Mouse (Mus musculus) brain, embryonic 18.5 days (tissue): Measurements from ENCODE around the gene Rarg.
A peak's percentile ranks its signal among the peaks of the same experiment; 100 is the strongest.

Source experiments
- DNase-seq: peaks from one replicate; pipeline ENCODE4 v3.0.0-alpha.2; 2012; ENCODE audit warnings: low read depth, low spot score

The Rarg gene

GRCm38 (mm10) chr15:102257202-102258075, at the start of gene Rarg:
TSS of gene Rarg (minus strand) at chr15:102257517.
- DNase-seq = no peak

GRCm38 (mm10) chr15:102302542-102302941, 45.2 kb upstream of the Rarg start:
- DNase-seq = no peak

DNA sequence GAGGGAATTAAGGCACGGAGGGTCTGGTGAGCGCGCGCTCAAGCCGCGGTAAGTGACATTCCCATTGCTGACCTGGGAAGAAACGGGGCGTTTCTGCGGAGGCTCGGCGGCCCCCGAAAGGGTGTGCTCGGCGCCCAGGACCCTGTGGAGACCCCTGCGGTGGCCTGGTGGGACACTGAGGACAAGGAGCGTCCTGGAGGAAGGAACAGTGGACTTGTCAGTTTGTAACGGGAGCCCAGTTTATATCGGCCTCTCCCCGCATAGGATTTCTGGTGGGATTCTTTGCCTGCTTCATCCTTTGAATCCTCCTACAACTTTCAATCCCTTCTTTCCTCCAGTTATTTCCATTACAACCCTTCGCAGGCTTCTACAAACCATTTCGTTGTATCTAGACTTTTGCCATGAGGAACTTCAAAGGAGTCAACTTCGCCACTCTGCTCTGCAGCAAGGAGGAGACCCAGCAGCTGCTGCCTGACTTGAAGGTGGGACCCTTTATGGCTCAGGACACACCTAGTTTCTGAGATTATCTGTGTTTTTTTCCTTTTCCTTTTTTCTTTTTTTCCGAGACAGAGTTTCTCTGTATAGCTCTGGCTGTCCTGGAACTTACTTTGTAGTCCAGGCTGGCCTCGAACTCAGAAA, 39.2 kb upstream of the Rarg start:
- DNase-seq = no peak

- peak; percentile 83 for DNase-seq
These were observed 38.5 kb upstream of the Rarg start, which contains the start of gene Espl1 for GRCm38 (mm10) chr15:102295633-102296367. TSS of gene Espl1 (plus strand) at chr15:102296266.

- no peak for DNase-seq
These were observed 30.1 kb upstream of the Rarg start for GRCm38 (mm10) chr15:102287395-102287794.

GRCm38 (mm10) chr15:102283648-102284047, 26.3 kb upstream of the Rarg start:
- DNase-seq = no peak

DNA sequence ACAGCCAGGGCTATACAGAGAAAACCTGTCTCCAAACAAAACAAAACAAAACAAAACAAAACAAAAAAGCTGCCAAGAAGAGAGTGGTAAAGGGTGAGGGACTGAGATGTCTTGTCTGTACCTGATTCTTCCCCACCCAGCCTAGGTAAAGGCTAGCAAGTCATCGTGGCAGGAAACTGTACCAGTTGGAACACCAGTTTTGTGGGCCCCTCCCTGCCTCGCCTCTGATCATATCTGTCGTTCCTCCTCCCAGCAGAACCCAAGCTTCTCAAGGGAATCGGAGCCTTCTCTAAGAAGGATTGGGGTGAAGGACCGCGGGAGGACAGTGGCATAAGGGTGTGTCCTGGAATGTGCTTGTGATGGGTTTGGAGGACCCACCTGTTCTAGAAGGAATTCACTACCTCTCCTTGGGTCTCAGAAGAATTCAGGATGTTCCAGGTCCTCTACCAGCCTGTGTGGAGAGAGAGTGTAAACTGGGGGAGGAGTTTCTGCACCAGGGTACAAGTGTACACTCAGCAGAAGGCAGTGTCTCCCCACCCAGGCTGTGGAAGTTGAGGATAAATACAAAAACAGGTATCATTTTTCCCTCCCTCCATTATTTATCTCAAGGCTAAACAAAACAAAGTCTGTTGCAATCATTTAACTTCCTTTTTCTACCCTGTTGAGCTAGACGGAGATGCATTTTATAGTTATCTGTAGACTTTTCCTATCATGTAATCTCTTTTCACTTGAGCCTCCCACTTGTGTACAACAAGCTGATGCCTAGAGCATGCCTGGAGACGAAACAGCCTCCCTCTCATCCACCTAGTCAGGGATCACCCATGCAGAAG, 25.4 kb upstream of the Rarg start:
- DNase-seq = no peak

- no peak for DNase-seq
These were observed 23.3 kb upstream of the Rarg start for GRCm38 (mm10) chr15:102280623-102281022.

GRCm38 (mm10) chr15:102279783-102280520, 22.6 kb upstream of the Rarg start:
- DNase-seq = no peak

DNA sequence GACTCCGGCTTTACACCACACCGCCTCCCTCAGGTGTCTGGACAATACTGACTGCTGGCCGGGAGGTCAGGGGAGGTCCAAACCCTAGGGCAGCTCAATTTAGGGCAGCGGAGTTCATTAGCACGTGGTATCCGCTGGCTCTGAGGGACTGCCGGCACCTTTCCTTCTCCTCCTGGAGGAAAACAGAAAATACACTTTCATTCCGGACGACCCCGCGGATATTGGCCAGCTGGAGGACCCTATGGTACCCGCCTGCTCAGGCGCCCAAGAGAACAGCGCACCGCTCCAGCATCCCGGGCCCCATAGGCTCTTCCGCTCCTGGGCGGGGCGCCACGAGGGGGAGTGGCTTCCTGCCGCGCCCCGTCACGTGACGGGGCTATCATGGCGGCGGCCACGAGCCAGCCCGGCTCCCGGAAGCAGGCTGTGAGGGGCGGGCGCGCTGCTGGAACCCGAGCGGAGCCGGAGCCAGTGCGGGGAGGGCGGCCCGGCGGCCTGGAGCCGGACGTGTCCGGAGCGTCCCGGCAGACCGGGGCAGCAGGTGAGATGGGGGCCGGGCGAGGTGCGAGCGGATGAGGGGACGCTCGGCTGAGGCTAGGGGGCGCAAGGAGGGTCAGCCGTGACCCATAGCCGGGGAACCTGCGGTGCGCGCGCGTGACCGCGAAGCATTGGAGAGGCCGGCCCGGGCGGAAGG, 21.9 kb upstream of the Rarg start, which contains the start of gene Mfsd5:
Gene Mfsd5 (plus strand): TSS at position 363 of the 691 bp plus-strand sequence.
- peak; percentile 75 for DNase-seq

GRCm38 (mm10) chr15:102278726-102279091, 21.4 kb upstream of the Rarg start:
- no peak for DNase-seq

DNA sequence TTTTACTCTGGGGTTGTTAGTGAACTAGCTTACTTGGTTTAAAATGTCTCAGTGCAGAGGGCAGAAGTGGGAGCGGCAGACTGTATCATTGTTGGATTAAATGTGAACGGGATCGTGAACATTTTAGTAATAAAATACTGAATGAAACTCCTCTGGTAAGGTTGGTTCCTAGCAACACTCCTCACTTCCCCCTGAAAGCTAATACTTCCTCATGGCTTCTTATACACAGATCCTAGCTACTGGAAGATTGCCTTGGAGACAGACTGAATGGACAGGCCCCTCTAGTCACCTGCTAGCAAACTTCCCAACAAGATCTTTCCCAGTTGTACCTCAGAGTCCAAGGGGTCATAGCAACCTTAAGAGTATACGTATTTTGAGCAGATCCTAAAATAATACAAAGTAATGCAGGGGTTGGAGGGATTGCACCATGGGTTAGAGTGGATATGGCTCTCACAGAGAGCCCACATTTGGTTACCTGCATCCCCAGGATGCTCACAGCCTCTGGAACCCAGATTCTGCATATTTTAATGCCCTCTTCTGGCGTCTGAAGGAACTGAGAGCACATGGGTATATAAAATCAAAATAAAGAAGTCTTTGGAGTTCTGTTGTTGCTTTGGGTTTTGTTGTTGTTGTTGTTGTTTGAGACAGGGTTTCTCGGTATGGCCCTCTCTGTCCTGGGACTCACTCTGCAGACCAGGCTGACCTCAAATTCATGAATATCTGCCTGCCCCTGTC, 16.8 kb upstream of the Rarg start:
- DNase-seq = no peak

- no peak for DNase-seq
These were observed 14.1 kb upstream of the Rarg start for GRCm38 (mm10) chr15:102271441-102271840.

- no peak for DNase-seq
These were observed 13.1 kb upstream of the Rarg start, which contains the start of gene Gm9918 for GRCm38 (mm10) chr15:102270274-102270960. TSS of gene Gm9918 (plus strand) at chr15:102270563.

DNA sequence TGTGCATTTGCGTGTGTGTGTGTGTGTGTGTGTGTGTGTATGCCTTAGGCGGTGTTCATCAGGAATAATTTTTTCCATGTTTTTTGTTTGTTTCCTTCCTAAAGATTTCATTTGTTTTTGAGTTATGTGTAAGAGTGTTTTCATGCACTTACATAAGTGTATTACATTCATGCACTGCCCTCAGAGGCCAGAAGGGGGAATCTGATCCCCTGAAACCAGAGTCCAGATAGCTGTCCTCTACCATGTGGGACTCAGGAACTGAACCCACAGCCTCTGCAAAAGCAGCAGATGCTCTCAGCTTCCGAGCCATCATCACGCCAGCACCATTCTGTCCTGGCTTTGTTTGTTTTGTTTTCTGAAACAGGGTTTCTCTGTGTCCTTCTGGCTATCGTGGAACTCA, 8.2 kb upstream of the Rarg start:
- no peak for DNase-seq

DNA sequence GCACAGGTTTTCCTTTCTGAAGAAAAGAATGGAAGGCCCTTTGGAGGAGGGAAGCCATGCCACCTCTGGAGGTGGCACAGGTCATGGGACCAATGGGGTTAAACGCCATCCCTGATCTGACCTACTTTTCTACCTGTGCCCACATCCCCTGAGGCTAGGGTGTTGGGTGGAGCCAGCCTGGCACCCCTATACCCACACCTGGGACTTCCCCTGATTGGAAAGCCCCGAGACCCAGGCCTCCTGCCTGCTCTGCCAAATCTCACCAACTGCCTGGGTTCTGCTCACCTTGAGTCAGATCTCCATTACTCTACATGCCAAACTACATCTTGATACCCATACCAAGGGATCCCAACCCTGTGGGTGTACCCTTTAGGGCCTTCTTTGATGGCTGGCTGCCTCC, 5.7 kb upstream of the Rarg start:
- no peak for DNase-seq

GRCm38 (mm10) chr15:102262582-102262981, 5.3 kb upstream of the Rarg start:
- DNase-seq = no peak

DNA sequence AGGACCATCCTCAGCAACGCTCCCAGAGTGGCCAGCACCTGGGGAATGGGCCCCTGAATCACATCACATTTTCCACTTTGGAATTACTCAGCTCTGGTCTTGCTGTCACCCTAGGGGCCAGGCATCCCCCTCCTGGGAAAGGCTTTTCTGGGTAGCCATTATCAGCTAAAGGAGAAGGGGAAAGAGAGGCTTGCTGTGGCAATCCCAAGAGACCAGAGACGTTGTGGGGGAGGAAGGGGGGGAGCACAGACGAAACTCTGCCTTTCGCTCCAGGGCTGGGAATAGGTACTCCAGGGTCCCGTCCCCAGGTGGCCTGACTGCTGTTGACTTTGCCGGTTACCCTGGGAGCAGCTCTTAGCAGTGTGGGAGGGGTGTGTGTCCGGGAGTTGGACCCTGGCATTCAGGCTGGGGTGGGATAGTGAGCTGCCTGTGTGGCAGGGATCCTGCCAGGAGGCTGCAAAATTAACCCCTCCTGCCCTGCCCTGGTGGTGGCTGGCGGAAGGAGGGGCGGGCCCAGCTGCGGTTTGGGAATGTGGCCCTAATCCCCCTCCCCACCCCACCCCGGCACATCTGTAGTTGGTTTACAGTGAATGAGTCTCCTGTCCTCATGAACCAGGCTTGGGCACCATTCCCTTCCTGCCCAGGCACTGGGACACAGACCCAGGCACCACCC, 1.4 kb upstream of the Rarg start:
- no peak for DNase-seq
